Mouse (Mus musculus) kidney, postnatal 0 days (tissue): ENCODE data around the gene Usp2. TPM values are rescaled to one million over a fixed set of nuclear protein-coding genes. Genes with fewer than 3 reads are reported as not detected.

Experiments
- ATAC-seq: fragments of 200-750 bp; cut with Nextera tagmentation; replicated peaks from 2 replicates; pipeline ENCODE4 v1.8.0; 2017; ENCODE audit warnings: low read depth, moderate number of reproducible peaks, moderate TSS enrichment, moderate library complexity; ENCODE audit not compliant: low FRiP score
- DNase-seq: peaks from one replicate; pipeline ENCODE4 v3.0.0-alpha.2; 2016; ENCODE audit warnings: low spot score
- H3K27ac ChIP-seq: fragments of 300-500 bp; sonication (generic); 2 replicates; pipeline ENCODE4 v1.5.1; 2014; ENCODE audit warnings: mild to moderate bottlenecking
- H3K27me3 ChIP-seq: fragments of 300-500 bp; sonication (generic); 2 replicates; pipeline ENCODE4 v1.6.1; 2014; ENCODE audit warnings: low read length, mixed read lengths; ENCODE audit not compliant: insufficient read depth
- H3K36me3 ChIP-seq: fragments of 300-500 bp; sonication (generic); 2 replicates; pipeline ENCODE4 v1.6.1; 2014; ENCODE audit warnings: low read length, mixed read lengths; ENCODE audit not compliant: insufficient read depth
- H3K4me1 ChIP-seq: fragments of 300-500 bp; sonication (generic); replicated peaks from 2 replicates; pipeline ENCODE4 v1.6.1; 2014; ENCODE audit warnings: antibody characterized with exemption, low read length, mixed read lengths; ENCODE audit not compliant: insufficient read depth
- H3K4me2 ChIP-seq: fragments of 300-500 bp; sonication (generic); 2 replicates; pipeline ENCODE4 v1.6.1; 2014; ENCODE audit warnings: mild to moderate bottlenecking, low read length, moderate library complexity, mixed read lengths
- H3K4me3 ChIP-seq: fragments of 300-500 bp; sonication (generic); replicated peaks from 2 replicates; pipeline ENCODE4 v1.5.1; 2014; ENCODE audit warnings: low read depth, low read length
- H3K9ac ChIP-seq: fragments of 300-500 bp; sonication (generic); 2 replicates; pipeline ENCODE4 v1.6.1; 2014; ENCODE audit warnings: low read depth, low read length
- H3K9me3 ChIP-seq: fragments of 300-500 bp; sonication (generic); replicated peaks from 2 replicates; pipeline ENCODE4 v1.6.1; 2016; ENCODE audit warnings: low read length, inconsistent platforms, mixed read lengths
- CTCF ChIP-seq: IDR thresholded peaks from 2 replicates; pipeline ENCODE4 v1.5.1; 2016; ENCODE audit warnings: antibody characterized with exemption, low read depth, mild to moderate bottlenecking, moderate library complexity
- WGBS: fragments of 180-500 bp; shearing (Covaris S2); extraction: QIAGEN DNeasy Blood & Tissue Kit; methylation state at CpG from one replicate; pipeline ENCODE4 v1.1.7; 2014; 5-methylcytosine and 5-hydroxymethylcytosine counted together
- polyA plus RNA-seq: library from polyadenylated mRNA; unstranded; fragments of >200 nt; fragmentation: Nextera tagmentation; extraction: Ambion mirVana; gene quantifications from 2 replicates; pipeline ENCODE4 v1.2.1, GENCODE M21; 2015

The Usp2 gene
- polyA plus RNA-seq, 1 experiment from 2014 or later, result 62.9 TPM

GRCm38 (mm10) chr9:44082266-44082665, 15.4 kb downstream of the Usp2 start:
- Histone ChIP-seq H3K27me3 (no peaks in the 10 kb centered on the region), H3K27ac (peak overlapping the region; percentile 61; the same call in 1 of the 2 replicates), H3K36me3 (no peaks in the 10 kb centered on the region), H3K4me2 (no peak overlapping the region), H3K4me3 (no peak overlapping the region), H3K9ac (no peak overlapping the region), H3K9me3 (no peaks in the 10 kb centered on the region), H3K4me1 (peaks cover 46% of the 10 kb centered on the region)
- ATAC-seq (no peak), DNase-seq (no peak)
- WGBS, result 92% methylated on average over 5 of the region's 5 CpGs
- TF ChIP-seq CTCF, result no peak

- Histone ChIP-seq H3K27ac (peak overlapping the region; percentile 77), H3K36me3 (no peaks in the 10 kb centered on the region), H3K9me3 (no peaks in the 10 kb centered on the region), H3K4me1 (peaks cover 42% of the 10 kb centered on the region), H3K9ac (peak overlapping the region; percentile 65), H3K27me3 (no peaks in the 10 kb centered on the region), H3K4me3 (peak overlapping the region; percentile 54), H3K4me2 (peak overlapping the region; percentile 79)
- TF ChIP-seq CTCF, result no peak
- peak; percentile 15 for ATAC-seq
- WGBS, result 11% methylated on average over 23 of the region's 23 CpGs
- DNase-seq, result no peak
Measured at GRCm38 (mm10) chr9:44083392-44084121, 16.7 kb downstream of the Usp2 start.

- Histone ChIP-seq H3K27me3 (no peaks in the 10 kb centered on the region), H3K4me1 (peaks cover 37% of the 10 kb centered on the region), H3K27ac (peak overlapping the region; percentile 77), H3K9me3 (no peaks in the 10 kb centered on the region), H3K36me3 (no peaks in the 10 kb centered on the region), H3K9ac (peak overlapping the region; percentile 65), H3K4me3 (peak overlapping the region; percentile 54), H3K4me2 (peak overlapping the region; percentile 79)
- ATAC-seq, result no peak
- under 1% methylated on average over 14 of the region's 14 CpGs for WGBS
- no peak for TF ChIP-seq CTCF
- DNase-seq, result no peak
Measured at GRCm38 (mm10) chr9:44084236-44084635, 17.4 kb downstream of the Usp2 start.

- H3K9me3 ChIP-seq, result no peaks in the 10 kb centered on the region
- H3K9ac ChIP-seq, result peak overlapping the region; percentile 65
- under 1% methylated on average over 61 of the region's 62 CpGs for WGBS
- peak overlapping the region; percentile 79 for H3K4me2 ChIP-seq
- no peaks in the 10 kb centered on the region for H3K36me3 ChIP-seq
- H3K4me3 ChIP-seq, result peak overlapping the region; percentile 54
- ATAC-seq, result peak; percentile 67
- DNase-seq, result peak; percentile 88
- H3K4me1 ChIP-seq, result peaks cover 32% of the 10 kb centered on the region
- TF ChIP-seq CTCF, result no peak
- no peaks in the 10 kb centered on the region for H3K27me3 ChIP-seq
- H3K27ac ChIP-seq, result peak overlapping the region; percentile 77
Measured at GRCm38 (mm10) chr9:44084659-44085229, 17.9 kb downstream of the Usp2 start.

GRCm38 (mm10) chr9:44085276-44085675, 18.5 kb downstream of the Usp2 start:
- peak overlapping the region; percentile 79 for H3K4me2 ChIP-seq
- no peaks in the 10 kb centered on the region for H3K9me3 ChIP-seq
- peak overlapping the region; percentile 54 for H3K4me3 ChIP-seq
- DNase-seq (no peak), ATAC-seq (no peak)
- H3K9ac ChIP-seq, result peak overlapping the region; percentile 65
- peak overlapping the region; percentile 77 for H3K27ac ChIP-seq
- WGBS, result 4% methylated on average over 10 of the region's 10 CpGs
- TF ChIP-seq CTCF, result no peak
- no peaks in the 10 kb centered on the region for H3K36me3 ChIP-seq
- no peaks in the 10 kb centered on the region for H3K27me3 ChIP-seq
- peaks cover 31% of the 10 kb centered on the region for H3K4me1 ChIP-seq

GRCm38 (mm10) chr9:44085741-44086665, 19.2 kb downstream of the Usp2 start:
- no peaks in the 10 kb centered on the region for H3K27me3 ChIP-seq
- no peaks in the 10 kb centered on the region for H3K9me3 ChIP-seq
- ATAC-seq, result no peak
- H3K4me1 ChIP-seq, result peaks cover 28% of the 10 kb centered on the region
- 62% methylated on average over 15 of the region's 15 CpGs for whole genome bisulfite sequencing
- no peaks in the 10 kb centered on the region for H3K36me3 ChIP-seq
- H3K4me3 ChIP-seq, result peak overlapping the region; percentile 54
- peak overlapping the region; percentile 65 for H3K9ac ChIP-seq
- H3K27ac ChIP-seq, result peak overlapping the region; percentile 77
- DNase-seq, result no peak
- peak overlapping the region; percentile 79 for H3K4me2 ChIP-seq
- TF ChIP-seq CTCF, result no peak
